Comparison of ENCODE assay signal across 8 mouse cellular contexts in the genomic region with DNA sequence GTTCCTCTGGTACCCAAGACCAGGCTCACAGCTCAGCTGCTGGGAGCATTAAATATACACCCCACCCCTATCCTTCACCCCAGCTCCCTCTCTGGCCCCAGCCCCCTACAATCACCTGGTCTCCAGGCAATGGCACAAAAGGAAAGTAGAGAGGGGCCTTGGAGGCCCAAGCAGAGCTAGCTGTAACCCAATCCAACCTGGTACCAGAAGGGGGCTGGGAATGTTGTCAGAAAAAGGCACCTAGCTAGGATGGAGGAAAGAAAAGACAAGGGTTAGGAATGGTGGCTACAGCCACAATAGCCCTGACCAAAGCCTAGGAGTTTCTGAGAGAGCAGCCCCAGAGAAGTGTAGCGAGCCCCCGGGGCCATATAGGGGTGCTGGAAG. TPM values are rescaled to one million over a fixed set of nuclear protein-coding genes. Genes with fewer than 3 reads are reported as not detected.
DNase-seq lines count a peak whose midpoint lies in the region; ATAC-seq and TF ChIP-seq lines count a peak whose summit lies in the region.

No protein-coding gene starts in this region.

- H3K9me3 ChIP-seq in forebrain, embryonic 10.5 days, result no peaks in the 10 kb centered on the region
- H3K9me3 ChIP-seq in intestine, embryonic 16.5 days (ENCODE audit: control insufficient read depth, low read length), result no peaks in the 10 kb centered on the region
- H3K9me3 ChIP-seq in neural tube, embryonic 14.5 days (ENCODE audit: control insufficient read depth, low read length), result no peaks in the 10 kb centered on the region

- 0 out of 2 replicates have a peak, but pooled peaks cover 2% of the 10 kb centered on the region for H3K36me3 ChIP-seq in forebrain, embryonic 10.5 days (replicated peaks)
- no peaks in the 10 kb centered on the region for H3K36me3 ChIP-seq in intestine, embryonic 16.5 days (ENCODE audit: control insufficient read depth, insufficient read depth, low read length)
- H3K36me3 ChIP-seq in neural tube, embryonic 14.5 days (ENCODE audit: control insufficient read depth, insufficient read depth, low read length), result no peaks in the 10 kb centered on the region

- 71% methylated on average over 2 of the region's 2 CpGs for WGBS in forebrain, embryonic 10.5 days
- 45% methylated on average over 2 of the region's 2 CpGs for whole genome bisulfite sequencing in intestine, embryonic 16.5 days
- 58% methylated on average over 2 of the region's 2 CpGs for WGBS in neural tube, embryonic 14.5 days

- H3K9ac ChIP-seq in intestine, embryonic 16.5 days (ENCODE audit: low read depth, low read length), result peak overlapping the region; percentile 93
- no peak overlapping the region for H3K9ac ChIP-seq in neural tube, embryonic 14.5 days (replicated peaks; ENCODE audit: low read depth, low read length)

- peak overlapping the region; percentile 94 for H3K27ac ChIP-seq in layer of hippocampus, adult 2 months
- H3K27ac ChIP-seq in forebrain, embryonic 10.5 days, result peak overlapping the region; percentile 99
- H3K27ac ChIP-seq in intestine, embryonic 16.5 days (ENCODE audit: low read length), result peak overlapping the region; percentile 93
- peak overlapping the region; percentile 53 for H3K27ac ChIP-seq in neural tube, embryonic 14.5 days (ENCODE audit: low read depth, low read length)

- no peak for TF ChIP-seq CTCF in layer of hippocampus, adult 2 months (conservative IDR thresholded peaks at IDR 0.05)

- no peak for DNase-seq in layer of hippocampus, adult 2 months (ENCODE audit: low spot score in 2 of 2)
- DNase-seq in layer of hippocampus, postnatal 25 days (ENCODE audit: extremely low spot score in 1 of 2, low spot score in 1 of 2), result no peak
- no peak for DNase-seq in forebrain, embryonic 10.5 days (ENCODE audit: extremely low spot score, low spot score)
- DNase-seq in right cerebral cortex, postnatal 4 days, result no peak
- DNase-seq in spleen, postnatal 14 days (ENCODE audit: low spot score in 2 of 2), result no peak
- DNase-seq in left cerebral cortex, adult 18-20 months (ENCODE audit: low spot score in 2 of 2), result no peak

- H3K27me3 ChIP-seq in forebrain, embryonic 10.5 days (ENCODE audit: poor library complexity, severe bottlenecking), result peaks cover 8% of the 10 kb centered on the region
- H3K27me3 ChIP-seq in intestine, embryonic 16.5 days (replicated peaks; ENCODE audit: control insufficient read depth, insufficient read depth, low read length), result no peaks in the 10 kb centered on the region
- no peaks in the 10 kb centered on the region for H3K27me3 ChIP-seq in neural tube, embryonic 14.5 days (ENCODE audit: control insufficient read depth, insufficient read depth, low read length)

- ATAC-seq in intestine, embryonic 16.5 days, result no peak
- no peak for ATAC-seq in neural tube, embryonic 14.5 days (ENCODE audit: low read depth)

- H3K4me3 ChIP-seq in layer of hippocampus, adult 2 months, result peak overlapping the region; percentile 1; the same call in 1 of the 2 replicates
- H3K4me3 ChIP-seq in forebrain, embryonic 10.5 days, result peak overlapping the region; percentile 91
- peak overlapping the region; percentile 2; the same call in 1 of the 2 replicates for H3K4me3 ChIP-seq in intestine, embryonic 16.5 days (ENCODE audit: low read length)
- H3K4me3 ChIP-seq in neural tube, embryonic 14.5 days (ENCODE audit: low read depth, low read length), result no peak overlapping the region

- peak overlapping the region; percentile 78 for H3K4me2 ChIP-seq in intestine, embryonic 16.5 days (ENCODE audit: low read depth, low read length)
- H3K4me2 ChIP-seq in neural tube, embryonic 14.5 days (ENCODE audit: low read depth, low read length), result peak overlapping the region; percentile 63; the same call in 1 of the 2 replicates

- peaks cover 49% of the 10 kb centered on the region for H3K4me1 ChIP-seq in forebrain, embryonic 10.5 days
- H3K4me1 ChIP-seq in intestine, embryonic 16.5 days (ENCODE audit: control insufficient read depth, insufficient read depth, low read length), result peaks cover 33% of the 10 kb centered on the region
- peaks cover 37% of the 10 kb centered on the region; the same call in 1 of the 2 replicates for H3K4me1 ChIP-seq in neural tube, embryonic 14.5 days (ENCODE audit: control insufficient read depth, insufficient read depth, low read length)

RNA-seq across cellular contexts. Expression of gene Atn1, which starts 2.5 kb away (rescaled TPM):
- total RNA-seq in layer of hippocampus, adult 2 months (2021), result 100 to 1,000 TPM; 159 to 164 TPM
- 100 to 1,000 TPM; 134 to 159 TPM for total RNA-seq in layer of hippocampus, postnatal 25 days (2021)
- polyA plus RNA-seq in forebrain, embryonic 10.5 days (2016; fragmentation: Nextera tagmentation; extraction: Ambion mirVana), result 12.5 and 14.2 TPM in 2 replicates
- polyA plus RNA-seq in intestine, embryonic 16.5 days (2015; fragmentation: Nextera tagmentation; extraction: Ambion mirVana), result 8.3 and 8.8 TPM in 2 replicates
- polyA plus RNA-seq in neural tube, embryonic 14.5 days (2014; fragmentation: Nextera tagmentation; extraction: Ambion mirVana), result 21.5 and 27.5 TPM in 2 replicates
- 100 to 1,000 TPM; 158 to 181 TPM for total RNA-seq in left cerebral cortex, adult 18-20 months (2021)

RNA-seq across cellular contexts. Expression of gene Gm45234, which starts 3.0 kb away (rescaled TPM):
- not detected for total RNA-seq in layer of hippocampus, adult 2 months (2021)
- total RNA-seq in layer of hippocampus, postnatal 25 days (2021), result under 1 TPM in 1 of 2 experiments, not detected in 1; 0.71 TPM
- polyA plus RNA-seq in forebrain, embryonic 10.5 days (2016; fragmentation: Nextera tagmentation; extraction: Ambion mirVana), result not detected in 2 replicates
- polyA plus RNA-seq in intestine, embryonic 16.5 days (2015; fragmentation: Nextera tagmentation; extraction: Ambion mirVana), result not detected in 2 replicates
- polyA plus RNA-seq in neural tube, embryonic 14.5 days (2014; fragmentation: Nextera tagmentation; extraction: Ambion mirVana), result not detected in 2 replicates
- 1 to 10 TPM in 1 of 2 experiments, not detected in 1; 1.4 TPM for total RNA-seq in left cerebral cortex, adult 18-20 months (2021)

RNA-seq across cellular contexts. Expression of gene Eno2, which starts 10.6 kb away (rescaled TPM):
- total RNA-seq in layer of hippocampus, adult 2 months (2021), result 1,000 to 10,000 TPM in 1 of 2 experiments, 100 to 1,000 TPM in 1; 981 to 1,025 TPM
- total RNA-seq in layer of hippocampus, postnatal 25 days (2021), result 1,000 to 10,000 TPM in 1 of 2 experiments, 100 to 1,000 TPM in 1; 947 to 1,030 TPM
- polyA plus RNA-seq in forebrain, embryonic 10.5 days (2016; fragmentation: Nextera tagmentation; extraction: Ambion mirVana), result 4.0 and 4.4 TPM in 2 replicates
- polyA plus RNA-seq in intestine, embryonic 16.5 days (2015; fragmentation: Nextera tagmentation; extraction: Ambion mirVana), result 7.1 and 7.9 TPM in 2 replicates
- polyA plus RNA-seq in neural tube, embryonic 14.5 days (2014; fragmentation: Nextera tagmentation; extraction: Ambion mirVana), result 154 and 205 TPM in 2 replicates
- total RNA-seq in left cerebral cortex, adult 18-20 months (2021), result 1,000 to 10,000 TPM; 1,066 to 1,067 TPM

RNA-seq across cellular contexts. Expression of gene Grcc10, which starts 17.7 kb away (rescaled TPM):
- 100 to 1,000 TPM; 295 to 339 TPM for total RNA-seq in layer of hippocampus, adult 2 months (2021)
- total RNA-seq in layer of hippocampus, postnatal 25 days (2021), result 100 to 1,000 TPM; 350 to 372 TPM
- 397 and 415 TPM in 2 replicates for polyA plus RNA-seq in forebrain, embryonic 10.5 days (2016; fragmentation: Nextera tagmentation; extraction: Ambion mirVana)
- polyA plus RNA-seq in intestine, embryonic 16.5 days (2015; fragmentation: Nextera tagmentation; extraction: Ambion mirVana), result 309 and 334 TPM in 2 replicates
- polyA plus RNA-seq in neural tube, embryonic 14.5 days (2014; fragmentation: Nextera tagmentation; extraction: Ambion mirVana), result 634 and 689 TPM in 2 replicates
- 100 to 1,000 TPM; 321 to 335 TPM for total RNA-seq in left cerebral cortex, adult 18-20 months (2021)

RNA-seq across cellular contexts. Expression of gene Ptpn6, which starts 20.3 kb away (rescaled TPM):
- total RNA-seq in layer of hippocampus, adult 2 months (2021), result 1 to 10 TPM; 5.5 to 6.6 TPM
- 1 to 10 TPM; 2.9 to 4.0 TPM for total RNA-seq in layer of hippocampus, postnatal 25 days (2021)
- polyA plus RNA-seq in forebrain, embryonic 10.5 days (2016; fragmentation: Nextera tagmentation; extraction: Ambion mirVana), result 4.8 and 5.2 TPM in 2 replicates
- 20.4 and 22.5 TPM in 2 replicates for polyA plus RNA-seq in intestine, embryonic 16.5 days (2015; fragmentation: Nextera tagmentation; extraction: Ambion mirVana)
- polyA plus RNA-seq in neural tube, embryonic 14.5 days (2014; fragmentation: Nextera tagmentation; extraction: Ambion mirVana), result 2.6 and 4.4 TPM in 2 replicates
- total RNA-seq in left cerebral cortex, adult 18-20 months (2021), result 1 to 10 TPM; 2.5 to 5.1 TPM
